Mouse (Mus musculus) frontal cortex, postnatal 14 days (tissue): ENCODE measurements at regions not wholly inside any gene's neighbourhood (a gene's known extent, or its start where the extent isn't known, plus 50 kb on each side); places are given as distances from the start of the nearest gene placed in this dataset.
A peak's percentile ranks its signal among the peaks of the same experiment; 100 is the strongest.

Source experiments
- DNase-seq, 2 experiments: peaks; one replicate each; pipeline ENCODE4 v3.0.0; 2022; ENCODE audit warnings: low spot score in 2 of 2

DNA sequence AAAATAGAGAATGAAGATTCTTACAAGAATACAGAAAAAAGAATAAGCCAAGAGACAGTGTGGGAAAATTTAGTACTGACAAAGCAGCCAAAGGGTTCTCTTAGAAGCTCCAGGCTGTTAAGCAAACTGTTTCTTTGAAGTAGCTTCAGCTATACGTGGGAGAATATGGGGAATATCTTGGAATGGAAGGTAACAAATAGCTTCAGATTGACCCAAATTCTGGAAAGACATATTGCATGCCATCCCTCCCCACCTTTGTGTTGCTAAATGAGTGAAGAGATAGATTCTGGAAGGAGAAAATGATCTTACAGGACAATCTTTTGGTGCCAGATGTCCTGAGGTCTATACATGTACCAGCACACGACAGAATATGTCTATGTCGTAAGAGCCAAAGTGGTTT, 591.9 kb upstream of the Cdh6 start:
- no peak for DNase-seq

GRCm38 (mm10) chr15:13764587-13764986, 591.1 kb upstream of the Cdh6 start:
- DNase-seq = no peak

GRCm38 (mm10) chr15:13746559-13746958, 573.1 kb upstream of the Cdh6 start:
- no peak for DNase-seq

DNA sequence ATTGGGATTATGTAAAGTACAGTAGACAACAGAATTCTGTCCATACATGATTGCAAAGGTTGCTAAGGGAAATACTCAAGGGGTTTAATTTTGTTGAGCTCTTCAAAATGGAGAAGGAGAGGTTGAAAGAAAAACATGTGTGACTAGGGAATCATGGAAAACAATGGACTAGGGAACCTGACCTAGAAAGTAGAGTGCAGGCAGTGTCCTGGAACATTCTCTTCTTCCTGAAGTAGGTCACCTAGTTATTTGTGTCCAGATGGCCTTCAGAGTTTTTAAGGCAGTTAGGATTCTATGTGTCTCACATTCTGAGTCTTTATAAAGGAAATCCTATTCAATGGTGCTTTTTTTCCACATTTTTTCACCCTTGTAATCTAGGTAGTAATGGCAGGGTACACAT, 532.8 kb upstream of the Cdh6 start:
- DNase-seq = no peak

DNA sequence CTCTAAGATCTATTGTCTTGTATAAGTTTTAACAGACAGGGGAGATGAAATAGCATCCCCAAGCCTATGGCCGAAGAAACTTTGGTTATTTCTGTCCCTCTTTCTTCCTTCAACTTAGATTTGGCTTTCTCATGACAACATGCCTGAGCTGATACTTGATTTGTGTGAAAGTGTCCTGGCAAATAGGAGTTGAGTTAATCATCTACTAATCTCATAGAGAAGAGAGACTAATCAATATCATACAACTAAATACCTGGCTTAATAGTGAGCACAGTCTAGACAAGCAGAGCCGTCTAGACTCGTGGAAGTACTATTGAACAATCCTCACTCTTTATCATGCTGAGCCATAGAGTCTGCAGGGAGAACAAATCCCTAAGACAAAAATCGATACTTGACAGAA, 531.7 kb upstream of the Cdh6 start:
- DNase-seq = no peak

DNA sequence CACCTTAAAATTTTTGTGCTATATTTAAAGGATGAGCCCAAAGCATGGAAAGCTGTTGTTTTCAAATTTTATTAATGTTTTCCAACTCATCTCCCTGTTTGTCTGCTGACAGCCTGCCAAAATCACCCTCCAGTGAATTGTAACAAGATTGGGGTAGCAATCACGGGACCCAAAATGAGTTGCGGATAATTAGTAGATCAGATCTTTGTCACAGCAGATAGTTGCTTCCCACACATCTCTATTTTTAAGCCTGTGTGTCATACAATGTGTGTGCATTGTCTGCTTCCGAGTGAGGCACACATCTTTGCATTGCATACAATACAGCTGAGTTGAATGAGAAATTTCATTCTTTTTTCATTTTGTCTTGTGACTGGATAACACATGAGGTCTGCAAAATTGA, 494.7 kb upstream of the Cdh6 start:
- DNase-seq = no peak

DNA sequence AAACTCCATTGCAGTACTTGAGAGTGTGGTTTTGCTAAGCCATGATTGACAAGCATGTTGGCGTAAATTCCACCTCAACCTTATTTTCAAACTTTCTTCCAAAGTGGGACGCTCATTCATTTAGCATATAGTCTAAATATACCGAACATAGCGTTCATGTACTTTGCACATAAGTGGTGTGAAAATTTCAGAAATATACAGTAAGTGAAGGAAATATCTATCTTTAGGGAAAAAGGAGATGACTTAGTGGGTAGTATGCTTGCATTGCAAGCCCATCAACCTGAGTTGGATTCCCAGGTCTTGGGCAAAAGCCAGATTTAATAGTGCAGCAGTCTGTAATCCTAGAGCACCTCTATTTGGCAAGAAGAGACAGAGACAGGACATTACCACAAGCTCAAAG, 493.8 kb upstream of the Cdh6 start:
- no peak for DNase-seq

DNA sequence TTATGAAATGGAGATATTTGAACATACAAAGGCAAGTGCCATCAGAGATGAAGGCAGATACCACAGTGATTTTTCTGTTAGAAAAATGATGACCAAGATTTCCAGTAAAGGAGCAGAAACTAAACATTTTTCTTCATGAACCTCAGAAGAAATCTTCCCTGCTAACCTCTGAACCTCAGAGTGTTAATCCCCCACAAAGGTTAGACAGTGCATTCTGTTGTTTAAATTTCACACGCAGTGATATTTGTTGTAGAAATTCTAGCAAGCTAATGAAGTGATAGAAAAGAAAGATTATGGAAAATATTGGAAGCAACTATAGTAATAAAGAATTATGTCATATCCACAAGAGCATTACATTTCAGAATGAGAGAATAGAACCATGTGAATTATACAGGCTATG, 488.8 kb upstream of the Cdh6 start:
- no peak for DNase-seq

- no peak for DNase-seq
These were observed 481.6 kb upstream of the Cdh6 start for GRCm38 (mm10) chr15:13655038-13655437.

DNA sequence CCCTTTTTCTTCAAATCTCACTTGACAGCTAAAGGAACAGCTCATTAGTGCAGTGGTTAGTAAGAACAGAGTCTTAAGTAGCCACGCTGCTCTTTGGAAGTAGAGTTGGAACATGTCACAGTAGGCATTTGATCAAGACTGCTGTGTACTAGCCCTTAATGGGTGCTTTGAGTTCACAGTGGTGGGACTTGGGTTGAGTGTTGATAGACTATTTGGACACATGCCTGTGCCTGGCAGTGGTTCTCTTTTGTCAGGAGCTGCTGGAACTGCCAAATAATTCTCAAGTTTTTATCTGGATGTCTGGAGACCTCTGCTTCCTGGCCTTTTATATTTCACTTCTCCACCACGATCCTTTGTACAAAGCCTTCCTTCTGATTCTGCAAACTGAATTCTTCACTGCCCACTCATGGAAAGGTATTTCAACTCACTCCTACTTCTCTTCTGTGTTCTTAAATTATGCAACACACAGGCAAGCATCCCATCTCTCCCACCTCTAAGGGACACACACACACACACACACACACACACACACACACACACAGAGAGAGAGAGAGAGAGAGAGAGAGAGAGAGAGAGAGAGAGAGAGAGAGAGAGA, 462.0 kb upstream of the Cdh6 start:
- DNase-seq = peak in 1 of 2 experiments; percentile 6

GRCm38 (mm10) chr15:13602133-13602532, 428.7 kb upstream of the Cdh6 start:
- DNase-seq = no peak

DNA sequence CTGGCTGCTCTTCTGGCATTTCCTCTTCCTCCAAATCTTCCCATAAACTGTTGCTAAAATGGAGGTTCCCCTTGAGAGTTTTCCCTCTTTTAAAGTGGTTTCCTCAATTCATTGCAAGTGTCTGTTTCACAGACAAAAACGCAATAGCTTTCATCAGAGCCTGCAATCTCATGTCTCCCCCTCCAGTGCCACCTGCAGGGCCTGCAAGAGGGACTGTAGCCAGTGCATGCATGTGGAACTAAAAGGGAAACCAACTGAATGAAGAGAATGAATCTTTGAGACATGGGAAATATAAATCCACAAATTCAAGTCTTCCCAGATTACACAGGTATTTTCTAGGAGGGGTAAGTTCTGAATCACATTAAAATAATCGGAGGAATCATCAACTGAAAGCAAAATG, 424.4 kb upstream of the Cdh6 start:
- no peak for DNase-seq

GRCm38 (mm10) chr15:13593823-13594222, 420.3 kb upstream of the Cdh6 start:
- no peak for DNase-seq

GRCm38 (mm10) chr15:13590864-13591263, 417.4 kb upstream of the Cdh6 start:
- DNase-seq = no peak

GRCm38 (mm10) chr15:13583300-13583699, 409.8 kb upstream of the Cdh6 start:
- DNase-seq = no peak

GRCm38 (mm10) chr15:13582134-13582533, 408.7 kb upstream of the Cdh6 start:
- no peak for DNase-seq

GRCm38 (mm10) chr15:13573621-13574020, 400.1 kb upstream of the Cdh6 start:
- DNase-seq = no peak

- DNase-seq = no peak
These were observed 387.4 kb upstream of the Cdh6 start for GRCm38 (mm10) chr15:13560920-13561319.

DNA sequence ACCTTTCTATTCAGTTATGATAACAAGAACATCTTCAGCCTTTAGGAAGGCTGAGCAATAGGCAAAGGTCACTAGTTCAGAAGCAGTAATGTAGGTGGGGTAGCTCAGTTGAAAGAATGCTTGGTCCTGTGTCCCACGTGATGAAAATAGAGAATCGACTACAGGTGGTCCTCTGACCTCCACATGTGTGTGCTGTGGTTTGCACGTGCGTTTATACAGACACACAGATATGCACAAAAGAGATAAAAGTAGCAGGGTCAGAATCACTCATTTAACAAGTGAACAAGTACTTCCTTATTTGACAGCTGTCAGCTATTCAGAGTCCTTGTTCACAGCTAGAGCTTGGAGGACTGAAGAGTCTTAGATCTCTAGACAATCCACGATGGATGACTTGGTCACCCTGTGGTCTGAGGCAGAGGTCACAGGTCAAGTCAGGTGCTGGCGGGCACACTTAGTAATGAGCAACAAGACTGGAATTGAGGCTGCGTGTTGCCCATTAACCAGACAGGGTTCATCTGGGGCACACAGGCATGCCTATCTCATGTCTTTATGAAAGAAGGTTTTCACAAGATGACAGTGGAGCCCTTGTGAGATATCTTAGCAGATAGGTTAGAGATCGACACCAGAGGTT, 375.8 kb upstream of the Cdh6 start:
- no peak for DNase-seq

DNA sequence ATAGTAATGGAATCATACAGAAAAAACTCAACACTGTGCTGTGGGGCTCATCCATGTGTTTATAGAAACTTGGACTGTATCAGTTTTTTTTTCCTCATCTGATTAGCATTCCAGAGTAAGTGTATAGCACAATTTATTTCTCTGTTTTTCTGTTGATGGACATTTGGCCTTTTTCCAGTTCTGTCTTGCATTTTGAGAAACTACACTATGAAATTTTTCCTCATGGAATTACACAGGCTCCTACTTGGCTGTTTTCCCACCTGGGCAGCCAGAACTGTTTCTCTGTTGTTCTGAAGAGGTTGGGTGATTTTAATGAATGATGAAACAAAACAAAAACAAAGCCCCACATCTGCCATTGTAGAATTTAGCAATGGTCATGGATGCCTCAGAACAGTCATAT, 366.6 kb upstream of the Cdh6 start:
- DNase-seq = no peak

GRCm38 (mm10) chr15:13534017-13534416, 360.5 kb upstream of the Cdh6 start:
- no peak for DNase-seq

GRCm38 (mm10) chr15:13529960-13530359, 356.5 kb upstream of the Cdh6 start:
- DNase-seq = no peak

GRCm38 (mm10) chr15:13529050-13529449, 355.6 kb upstream of the Cdh6 start:
- DNase-seq = no peak
